13 mouse cellular contexts compared by ENCODE assay signal in genomic region chr10:29824413-29824812, GRCm38 (mm10).
"Had no signal": no experiment of that assay in that cellular context is flagged by ENCODE, and none has a peak within 500 bp of the region (broad histone marks: within the 10 kb centered on the region; RNA-seq: fewer than 3 reads in every experiment).

No protein-coding gene starts in this region.

- H3K36me3 ChIP-seq: limb, embryonic 10.5 days; liver, embryonic 15.5 days; midbrain, embryonic 13.5 days had no signal

- H3K4me3 ChIP-seq: limb, embryonic 10.5 days; liver, embryonic 15.5 days; midbrain, embryonic 13.5 days had no signal

- H3K27me3 ChIP-seq: liver, embryonic 15.5 days; midbrain, embryonic 13.5 days had no signal

- DNase-seq: kidney, adult 8-10 months; kidney, postnatal 25 days; lung, adult 2 months; lung, postnatal 36 days; spleen, adult 18-20 months; thymus, adult 2 months; thymus, postnatal 25 days had no signal

- H3K4me2 ChIP-seq: liver, embryonic 11.5 days; liver, embryonic 15.5 days; midbrain, embryonic 13.5 days had no signal

- ATAC-seq: intestine, postnatal 0 days; lung, postnatal 0 days; midbrain, embryonic 13.5 days had no signal

- H3K9me3 ChIP-seq: limb, embryonic 10.5 days; liver, embryonic 15.5 days; midbrain, embryonic 13.5 days had no signal

- H3K27ac ChIP-seq: limb, embryonic 10.5 days; liver, embryonic 15.5 days; midbrain, embryonic 13.5 days had no signal

- H3K4me1 ChIP-seq: liver, embryonic 15.5 days; midbrain, embryonic 13.5 days had no signal

- H3K9ac ChIP-seq: liver, embryonic 15.5 days; midbrain, embryonic 13.5 days had no signal
